In genomic region chr11:101681968-101682367, GRCm38 (mm10) we compare ENCODE assay signal across 16 mouse cellular contexts.
"Had no signal": no experiment of that assay in that cellular context is flagged by ENCODE, and none has a peak within 500 bp of the region (broad histone marks: within the 10 kb centered on the region; RNA-seq: fewer than 3 reads in every experiment).

No protein-coding gene starts in this region.

- H3K4me3 ChIP-seq: midbrain, embryonic 10.5 days; midbrain, embryonic 12.5 days; myocyte; neural tube, embryonic 13.5 days; stomach, embryonic 15.5 days had no signal

- H3K9me3 ChIP-seq: midbrain, embryonic 10.5 days; midbrain, embryonic 12.5 days; neural tube, embryonic 13.5 days; stomach, embryonic 15.5 days had no signal

- H3K27ac ChIP-seq: midbrain, embryonic 10.5 days; stomach, embryonic 15.5 days; stomach, postnatal 0 days had no signal

- H3K4me2 ChIP-seq: lung, embryonic 14.5 days; midbrain, embryonic 12.5 days; neural tube, embryonic 13.5 days; stomach, embryonic 15.5 days had no signal

- DNase-seq: lung, adult 18-20 months; lung, embryonic 14.5 days; lung, postnatal 10 days; lung, postnatal 4 days; midbrain, embryonic 14.5 days; right cerebral cortex, postnatal 14 days; thymus, adult 2 months; thymus, postnatal 25 days; thymus, postnatal 4 days had no signal

- ATAC-seq: midbrain, embryonic 16.5 days had no signal

- H3K27me3 ChIP-seq: midbrain, embryonic 12.5 days; neural tube, embryonic 13.5 days; stomach, embryonic 15.5 days had no signal

- H3K36me3 ChIP-seq: midbrain, embryonic 10.5 days; midbrain, embryonic 12.5 days; neural tube, embryonic 13.5 days; stomach, embryonic 15.5 days had no signal

- H3K9ac ChIP-seq: lung, embryonic 14.5 days; midbrain, embryonic 12.5 days; neural tube, embryonic 13.5 days; stomach, embryonic 15.5 days had no signal
